Mouse (Mus musculus) midbrain, embryonic 15.5 days (tissue): ENCODE measurements around the gene Aprt. TPM values are rescaled to one million over a fixed set of nuclear protein-coding genes. Genes with fewer than 3 reads are reported as not detected.

Experiments used
- ATAC-seq: fragments of 200-750 bp; cut with Nextera tagmentation; replicated peaks from 2 replicates; pipeline ENCODE4 v1.8.0; 2017; ENCODE audit warnings: moderate TSS enrichment
- H3K27ac ChIP-seq: fragments of 300-500 bp; sonication (generic); 2 replicates; pipeline ENCODE4 v1.5.1; 2015; ENCODE audit warnings: mild to moderate bottlenecking, inconsistent platforms
- H3K27me3 ChIP-seq: fragments of 300-500 bp; sonication (generic); replicated peaks from 2 replicates; pipeline ENCODE4 v1.6.1; 2015; ENCODE audit warnings: inconsistent platforms
- H3K36me3 ChIP-seq: fragments of 300-500 bp; sonication (generic); replicated peaks from 2 replicates; pipeline ENCODE4 v1.6.1; 2015; ENCODE audit warnings: inconsistent platforms
- H3K4me1 ChIP-seq: fragments of 300-500 bp; sonication (generic); 2 replicates; pipeline ENCODE4 v1.6.1; 2015; ENCODE audit warnings: inconsistent platforms
- H3K4me2 ChIP-seq: fragments of 300-500 bp; sonication (generic); 2 replicates; pipeline ENCODE4 v1.6.1; 2015; ENCODE audit warnings: inconsistent platforms, mild to moderate bottlenecking, moderate library complexity
- H3K4me3 ChIP-seq: fragments of 300-500 bp; sonication (generic); 2 replicates; pipeline ENCODE4 v1.5.1; 2015; ENCODE audit warnings: mild to moderate bottlenecking, inconsistent platforms
- H3K9ac ChIP-seq: fragments of 300-500 bp; sonication (generic); 2 replicates; pipeline ENCODE4 v1.6.1; 2015; ENCODE audit warnings: mild to moderate bottlenecking, inconsistent platforms
- H3K9me3 ChIP-seq: fragments of 300-500 bp; sonication (generic); 2 replicates; pipeline ENCODE4 v1.6.1; 2016; ENCODE audit warnings: inconsistent platforms
- WGBS: fragments of 180-500 bp; shearing (Covaris S2); methylation state at CpG from one replicate; pipeline ENCODE4 v1.1.7; 2015; ENCODE audit warnings: mixed read lengths; 5-methylcytosine and 5-hydroxymethylcytosine counted together
- microRNA-seq: library from miRNA; unstranded; fragments of <30 nt; microRNA quantifications from one replicate; pipeline ENCODE4, GENCODE M21; 2016
- polyA plus RNA-seq: library from polyadenylated mRNA; unstranded; fragments of >200 nt; fragmentation: Nextera tagmentation; extraction: Ambion mirVana; gene quantifications from 2 replicates; pipeline ENCODE4 v1.2.1, GENCODE M21; 2015

The Aprt gene
- polyA plus RNA-seq, 1 experiment from 2014 or later: 166 TPM

- H3K9ac ChIP-seq: no peak overlapping the region
- H3K9me3 ChIP-seq: no peaks in the 10 kb centered on the region
- no peak for ATAC-seq
- H3K27ac ChIP-seq: no peak overlapping the region
- no peak overlapping the region for H3K4me3 ChIP-seq
- no peak overlapping the region for H3K4me2 ChIP-seq
- no peaks in the 10 kb centered on the region for H3K4me1 ChIP-seq
- 88% methylated on average over 2 of the region's 2 CpGs for WGBS
- H3K36me3 ChIP-seq: no peaks in the 10 kb centered on the region
- H3K27me3 ChIP-seq: no peaks in the 10 kb centered on the region
These were observed 38.9 kb downstream of the Aprt start for GRCm38 (mm10) chr8:122537812-122538211.

GRCm38 (mm10) chr8:122537033-122537432 lies 39.7 kb downstream of the Aprt start:
- no peak for ATAC-seq
- Histone ChIP-seq H3K4me3 (no peak overlapping the region), H3K9me3 (no peaks in the 10 kb centered on the region), H3K9ac (no peak overlapping the region), H3K36me3 (no peaks in the 10 kb centered on the region), H3K4me1 (no peaks in the 10 kb centered on the region), H3K4me2 (no peak overlapping the region), H3K27ac (no peak overlapping the region), H3K27me3 (no peaks in the 10 kb centered on the region)
- WGBS: 76% methylated on average over 6 of the region's 6 CpGs

GRCm38 (mm10) chr8:122531312-122531711 lies 45.4 kb downstream of the Aprt start:
- no peak for ATAC-seq
- H3K4me2 ChIP-seq: no peak overlapping the region
- no peak overlapping the region for H3K27ac ChIP-seq
- H3K4me1 ChIP-seq: no peaks in the 10 kb centered on the region
- no peak overlapping the region for H3K4me3 ChIP-seq
- no peaks in the 10 kb centered on the region for H3K9me3 ChIP-seq
- H3K9ac ChIP-seq: no peak overlapping the region
- H3K36me3 ChIP-seq: no peaks in the 10 kb centered on the region
- 79% methylated on average over 8 of the region's 8 CpGs for WGBS
- H3K27me3 ChIP-seq: no peaks in the 10 kb centered on the region

GRCm38 (mm10) chr8:122529159-122529558 lies 47.5 kb downstream of the Aprt start:
- Histone ChIP-seq H3K36me3 (no peaks in the 10 kb centered on the region), H3K27ac (no peak overlapping the region), H3K9ac (no peak overlapping the region), H3K4me3 (no peak overlapping the region), H3K9me3 (no peaks in the 10 kb centered on the region), H3K27me3 (no peaks in the 10 kb centered on the region), H3K4me1 (peaks cover 5% of the 10 kb centered on the region), H3K4me2 (no peak overlapping the region)
- ATAC-seq: no peak
- WGBS: 88% methylated on average over 4 of the region's 4 CpGs

- Histone ChIP-seq H3K36me3 (no peaks in the 10 kb centered on the region), H3K27ac (no peak overlapping the region), H3K4me2 (no peak overlapping the region), H3K4me1 (peaks cover 18% of the 10 kb centered on the region), H3K4me3 (no peak overlapping the region), H3K27me3 (no peaks in the 10 kb centered on the region), H3K9me3 (no peaks in the 10 kb centered on the region), H3K9ac (no peak overlapping the region)
- 87% methylated on average over 3 of the region's 3 CpGs for WGBS
- no peak for ATAC-seq
These were observed 48.8 kb downstream of the Aprt start for GRCm38 (mm10) chr8:122527937-122528336.

- no peak overlapping the region for H3K4me2 ChIP-seq
- peaks cover 18% of the 10 kb centered on the region for H3K4me1 ChIP-seq
- no peak overlapping the region for H3K4me3 ChIP-seq
- no peaks in the 10 kb centered on the region for H3K9me3 ChIP-seq
- no peaks in the 10 kb centered on the region for H3K27me3 ChIP-seq
- H3K36me3 ChIP-seq: no peaks in the 10 kb centered on the region
- ATAC-seq: no peak
- 76% methylated on average over 7 of the region's 7 CpGs for WGBS
- no peak overlapping the region for H3K9ac ChIP-seq
- no peak overlapping the region for H3K27ac ChIP-seq
These were observed 50.1 kb downstream of the Aprt start for GRCm38 (mm10) chr8:122526526-122527170.

- 70% methylated on average over 3 of the region's 3 CpGs for WGBS
- H3K9me3 ChIP-seq: no peaks in the 10 kb centered on the region
- no peak overlapping the region for H3K9ac ChIP-seq
- no peaks in the 10 kb centered on the region for H3K36me3 ChIP-seq
- no peak overlapping the region for H3K27ac ChIP-seq
- ATAC-seq: no peak
- H3K4me3 ChIP-seq: no peak overlapping the region
- no peak overlapping the region for H3K4me2 ChIP-seq
- no peaks in the 10 kb centered on the region for H3K27me3 ChIP-seq
- peaks cover 18% of the 10 kb centered on the region for H3K4me1 ChIP-seq
These were observed 50.6 kb downstream of the Aprt start for GRCm38 (mm10) chr8:122526084-122526483.

GRCm38 (mm10) chr8:122525004-122525403 lies 51.7 kb downstream of the Aprt start:
- Histone ChIP-seq H3K27me3 (no peaks in the 10 kb centered on the region), H3K4me2 (no peak overlapping the region), H3K9ac (no peak overlapping the region), H3K36me3 (no peaks in the 10 kb centered on the region), H3K4me3 (no peak overlapping the region), H3K4me1 (peaks cover 18% of the 10 kb centered on the region), H3K27ac (no peak overlapping the region), H3K9me3 (no peaks in the 10 kb centered on the region)
- 82% methylated on average over 6 of the region's 6 CpGs for WGBS
- no peak for ATAC-seq

Small RNA genes within 50 kb of the gene (microRNA-seq; reads per million reads assigned to microRNA genes)
- gene Mir6396: not detected

Other genes starting within 250 kb of the Aprt start
- gene Trhr2, start 216.2 kb downstream of the Aprt start, polyA plus RNA-seq: not detected in 2 replicates
- 38.9 and 41.3 TPM in 2 replicates for gene Zc3h18, start 200.3 kb downstream of the Aprt start, polyA plus RNA-seq
- gene Il17c, start 154.9 kb downstream of the Aprt start, polyA plus RNA-seq: 0.26 TPM in 1 of 2 replicates, not detected in the other
- gene Cyba, start 144.0 kb downstream of the Aprt start, polyA plus RNA-seq: 33.6 and 35.1 TPM in 2 replicates
- gene Mvd, start 133.5 kb downstream of the Aprt start, polyA plus RNA-seq: 62.3 and 68.3 TPM in 2 replicates
- not detected in 2 replicates for gene Snai3, start 116.2 kb downstream of the Aprt start, polyA plus RNA-seq
- gene Rnf166, start 100.8 kb downstream of the Aprt start, polyA plus RNA-seq: 34.3 and 41.5 TPM in 2 replicates
- gene Ctu2, start 100.8 kb downstream of the Aprt start, polyA plus RNA-seq: 80.0 and 80.4 TPM in 2 replicates
- 2.7 and 3.3 TPM in 2 replicates for gene Piezo1, start 25.6 kb downstream of the Aprt start, polyA plus RNA-seq
- gene Cdt1, start 8.9 kb downstream of the Aprt start, polyA plus RNA-seq: 7.0 and 8.2 TPM in 2 replicates
- gene Galns, start 34.6 kb upstream of the Aprt start, polyA plus RNA-seq: 7.2 and 9.0 TPM in 2 replicates
- gene Trappc2l, start 34.7 kb upstream of the Aprt start, polyA plus RNA-seq: 120 and 126 TPM in 2 replicates
- not detected in 2 replicates for gene Pabpn1l, start 45.8 kb upstream of the Aprt start, polyA plus RNA-seq
- gene Cbfa2t3, start 122.2 kb upstream of the Aprt start, polyA plus RNA-seq: 20.2 and 21.4 TPM in 2 replicates
- 16.4 and 18.3 TPM in 2 replicates for gene Acsf3, start 198.6 kb upstream of the Aprt start, polyA plus RNA-seq